Mouse (Mus musculus): ENCODE measurements around the gene Pkig.

DNA sequence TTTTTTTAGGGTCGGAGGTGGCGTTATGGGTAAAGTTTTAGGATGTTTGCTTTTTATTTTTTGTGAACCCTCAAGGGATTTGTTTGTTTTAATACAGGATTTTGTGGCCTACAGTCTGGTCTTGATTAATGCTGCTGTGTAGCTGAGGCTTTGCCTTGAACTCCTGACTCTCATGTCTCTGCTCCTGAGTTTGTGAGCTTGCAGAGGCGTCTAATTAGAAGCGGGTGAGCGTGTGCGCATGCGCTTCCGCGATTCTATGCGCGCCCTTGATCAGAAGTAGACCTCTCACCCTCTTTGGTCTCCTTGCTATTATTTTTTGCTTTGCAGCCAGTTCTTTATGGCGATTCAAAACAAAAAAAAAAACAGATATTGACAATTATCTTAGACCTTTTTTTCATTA lies 1.2 kb downstream of the Pkig start:
- TF ChIP-seq POLR2A (IDR thresholded peaks at IDR 0.05; ENCODE audit: borderline replicate concordance, insufficient read depth, low read length) (no peak), CTCF (IDR thresholded peaks at IDR 0.05; ENCODE audit: borderline replicate concordance, insufficient read depth, low read depth, low read length) (no peak)

All from cerebellum, adult 2 months (tissue).